Mouse (Mus musculus) brain, embryonic 14.5 days (tissue): Measurements from ENCODE around the gene Aldh1l1. TPM values are rescaled to one million over a fixed set of nuclear protein-coding genes. Genes with fewer than 3 reads are reported as not detected.

Experiments
- DNase-seq: peaks from one replicate; pipeline ENCODE4 v3.0.0-alpha.2; 2011; ENCODE audit warnings: low read depth
- CTCF ChIP-seq: fragments of 200-500 bp; IDR thresholded peaks from 2 replicates; pipeline ENCODE4 v1.5.1; 2012; ENCODE audit warnings: inconsistent platforms, mild to moderate bottlenecking, moderate library complexity, borderline replicate concordance; ENCODE audit not compliant: insufficient read depth, insufficient read length; ENCODE audit errors: extremely low read depth
- POLR2A ChIP-seq: fragments of 200-500 bp; IDR thresholded peaks from 2 replicates; pipeline ENCODE4 v1.6.1; 2012; ENCODE audit warnings: mild to moderate bottlenecking, inconsistent platforms, borderline replicate concordance; ENCODE audit not compliant: poor library complexity, insufficient read depth, insufficient read length, severe bottlenecking; ENCODE audit errors: extremely low read depth
- polyA plus RNA-seq: library from polyadenylated mRNA; depleted of rRNA; stranded (reverse); fragments of >200 nt; gene quantifications from 2 replicates; pipeline ENCODE4 v1.2.3, GENCODE M21; 2012

Gene Aldh1l1
- polyA plus RNA-seq, 1 experiment, result 33.6 TPM

DNA sequence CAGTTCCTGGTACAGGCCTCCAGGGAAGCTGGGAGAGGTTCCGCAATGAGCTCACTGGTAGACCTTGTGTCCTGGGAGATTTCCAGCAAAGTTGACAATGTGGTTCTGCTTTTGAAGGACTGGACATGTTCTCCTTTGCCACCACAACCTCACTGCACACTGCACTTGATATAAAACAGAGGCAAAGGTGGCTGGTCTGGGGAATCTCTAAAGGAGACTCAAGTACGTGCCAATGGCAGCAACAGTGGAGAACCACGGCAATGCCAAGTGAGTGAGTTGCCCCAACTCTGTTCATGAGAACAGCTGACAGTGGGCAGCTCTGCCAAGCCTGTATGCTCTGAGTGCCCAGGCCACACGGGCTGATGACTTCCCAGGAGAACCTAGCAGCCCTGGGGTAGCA is 53.0 kb downstream of the Aldh1l1 start:
- no peak for DNase-seq
- no peak for TF ChIP-seq CTCF
- TF ChIP-seq POLR2A, result no peak

DNA sequence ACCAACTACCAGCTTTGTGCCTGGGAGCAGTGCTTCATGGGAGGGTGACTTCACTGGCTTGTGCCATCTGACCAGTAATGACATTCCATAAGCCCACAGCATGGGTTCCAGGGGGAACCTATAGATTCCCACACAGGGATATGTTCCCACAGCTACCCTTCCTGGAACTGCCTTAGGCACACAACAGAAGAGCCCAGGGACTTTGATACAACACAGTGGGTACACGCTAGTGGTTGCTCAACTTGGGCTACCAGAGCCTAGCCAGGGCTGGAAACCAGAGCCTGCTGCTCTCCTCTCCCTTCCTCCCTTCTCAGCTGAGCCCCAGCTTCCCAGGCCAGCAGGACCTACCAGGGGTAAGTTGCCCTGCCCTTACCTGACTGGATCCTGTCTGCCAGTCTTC is 54.3 kb downstream of the Aldh1l1 start:
- TF ChIP-seq POLR2A (no peak), CTCF (no peak)
- DNase-seq, result no peak

DNA sequence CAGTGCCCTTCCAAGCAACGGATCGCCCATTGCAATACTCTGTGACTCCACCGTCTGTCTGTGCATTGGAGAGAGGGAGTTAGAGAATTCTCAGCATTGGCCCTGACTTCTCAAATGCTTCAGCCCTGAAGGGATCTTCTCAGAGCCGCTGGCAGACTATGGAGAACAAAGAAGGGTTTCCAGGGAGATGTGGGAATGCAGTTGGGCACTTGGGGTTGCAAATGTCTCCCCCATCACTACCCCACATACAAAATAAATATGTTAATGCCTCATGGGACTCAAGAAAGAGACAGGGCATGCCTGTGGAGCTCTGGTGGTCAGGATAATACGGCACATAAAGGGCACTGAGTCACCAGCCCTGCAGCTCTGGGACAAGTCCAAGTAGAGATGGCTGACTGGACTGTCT is 55.1 kb downstream of the Aldh1l1 start:
- DNase-seq, result peak; percentile 86
- TF ChIP-seq CTCF, result no peak
- no peak for TF ChIP-seq POLR2A

DNA sequence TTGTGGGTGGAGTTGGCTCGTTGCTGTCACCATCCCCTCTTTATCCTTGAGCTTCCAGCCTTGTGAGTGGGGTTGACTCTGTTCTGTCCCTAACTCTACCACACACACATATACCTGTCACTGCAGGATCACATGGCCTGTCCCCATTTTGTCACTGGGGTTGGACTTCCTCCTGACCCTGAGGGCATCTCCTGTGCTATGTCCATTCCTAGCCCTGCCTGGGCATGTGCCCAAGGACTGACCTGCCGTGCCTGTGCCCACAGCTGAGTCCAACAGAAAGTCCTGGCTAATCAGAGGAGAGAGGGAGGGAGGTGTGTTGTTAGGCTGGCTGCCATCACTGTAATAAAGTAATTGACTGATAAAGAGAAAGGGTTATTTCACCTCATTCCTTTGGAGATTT is 58.2 kb downstream of the Aldh1l1 start:
- TF ChIP-seq CTCF (no peak), POLR2A (no peak)

DNA sequence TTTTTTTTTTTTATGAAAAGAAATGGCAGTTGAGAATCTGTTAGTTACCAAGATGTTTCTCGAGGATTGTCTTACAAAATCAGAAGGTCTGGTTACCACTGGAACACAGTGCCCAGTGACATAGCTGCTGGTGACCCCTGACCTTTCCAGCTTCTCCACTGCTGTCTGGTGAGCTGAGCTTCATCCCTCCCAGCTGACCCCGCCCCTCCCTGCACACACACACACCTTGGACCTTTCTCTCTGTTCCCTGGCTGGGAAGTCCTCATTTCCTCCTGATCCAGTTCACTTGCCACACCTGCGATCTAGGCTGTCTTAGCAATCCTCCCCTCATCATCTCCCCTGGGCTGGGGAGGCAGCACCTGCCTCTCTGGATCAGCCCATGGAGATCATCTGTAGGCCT is 60.0 kb downstream of the Aldh1l1 start:
- no peak for DNase-seq
- no peak for TF ChIP-seq POLR2A
- TF ChIP-seq CTCF, result no peak

More for the DNA sequence above, 58.2 kb downstream of the Aldh1l1 start:
- no peak for DNase-seq

DNA sequence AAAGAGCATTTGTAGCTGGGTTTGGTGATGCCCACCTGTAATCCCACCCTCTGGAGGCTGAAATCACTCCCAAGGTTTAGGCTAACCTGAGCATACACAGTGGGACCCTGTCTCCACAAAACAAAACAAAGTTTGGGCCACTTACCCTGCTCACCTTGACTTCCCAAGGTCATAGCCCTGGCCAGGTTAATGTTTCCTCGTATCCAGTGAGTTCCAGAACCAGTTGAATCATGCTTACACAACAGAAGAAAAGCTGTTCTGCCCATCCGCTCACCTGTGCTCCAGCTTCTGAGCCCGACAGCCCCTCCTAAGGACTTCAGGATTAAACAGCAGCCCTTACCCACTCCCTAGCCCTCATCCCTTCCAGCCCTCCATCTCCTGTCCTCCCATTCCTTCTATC is 60.8 kb downstream of the Aldh1l1 start:
- no peak for DNase-seq
- TF ChIP-seq POLR2A (no peak), CTCF (no peak)

DNA sequence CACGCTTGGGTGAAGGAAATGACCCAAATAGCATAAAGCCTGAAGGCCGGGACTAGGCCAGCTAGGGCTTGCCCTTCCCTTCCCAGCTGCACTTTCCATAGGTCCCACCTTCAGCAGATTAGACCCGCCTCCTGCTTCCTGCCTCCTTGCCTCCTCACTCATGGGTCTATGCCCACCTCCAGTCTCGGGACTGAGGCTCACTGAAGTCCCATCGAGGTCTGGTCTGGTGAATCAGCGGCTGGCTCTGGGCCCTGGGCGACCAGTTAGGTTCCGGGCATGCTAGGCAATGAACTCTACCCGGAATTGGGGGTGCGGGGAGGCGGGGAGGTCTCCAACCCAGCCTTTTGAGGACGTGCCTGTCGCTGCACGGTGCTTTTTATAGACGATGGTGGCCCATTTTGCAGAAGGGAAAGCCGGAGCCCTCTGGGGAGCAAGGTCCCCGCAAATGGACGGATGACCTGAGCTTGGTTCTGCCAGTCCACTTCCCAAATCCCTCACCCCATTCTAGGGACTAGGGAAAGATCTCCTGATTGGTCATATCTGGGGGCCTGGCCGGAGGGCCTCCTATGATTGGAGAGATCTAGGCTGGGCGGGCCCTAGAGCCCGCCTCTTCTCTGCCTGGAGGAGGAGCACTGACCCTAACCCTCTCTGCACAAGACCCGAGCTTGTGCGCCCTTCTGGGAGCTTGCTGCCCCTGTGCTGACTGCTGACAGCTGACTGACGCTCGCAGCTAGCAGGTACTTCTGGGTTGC is 64.1 kb downstream of the Aldh1l1 start:
- TF ChIP-seq CTCF (no peak), POLR2A (no peak)
- peak; percentile 61 for DNase-seq

DNA sequence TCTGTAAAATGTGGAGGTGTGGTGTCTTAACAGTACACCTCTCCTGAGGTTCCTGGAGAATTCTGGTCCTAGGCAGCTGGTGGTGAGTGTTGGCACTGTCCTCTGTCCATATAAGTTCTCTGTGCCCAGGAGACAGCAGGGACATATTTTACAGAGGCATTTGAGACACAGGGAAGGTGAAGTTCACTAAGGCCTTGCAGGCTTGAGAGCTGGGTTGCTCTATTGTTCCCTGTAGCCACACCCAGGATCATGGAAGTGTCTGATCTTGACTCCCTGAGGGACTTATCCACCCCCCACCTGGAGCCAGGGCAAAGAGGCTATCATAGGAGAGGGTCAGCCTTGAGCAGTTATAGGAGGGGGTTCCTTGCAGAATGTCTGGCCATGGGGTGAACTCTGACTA is 65.0 kb downstream of the Aldh1l1 start:
- TF ChIP-seq POLR2A, result no peak
- no peak for TF ChIP-seq CTCF
- DNase-seq, result no peak

DNA sequence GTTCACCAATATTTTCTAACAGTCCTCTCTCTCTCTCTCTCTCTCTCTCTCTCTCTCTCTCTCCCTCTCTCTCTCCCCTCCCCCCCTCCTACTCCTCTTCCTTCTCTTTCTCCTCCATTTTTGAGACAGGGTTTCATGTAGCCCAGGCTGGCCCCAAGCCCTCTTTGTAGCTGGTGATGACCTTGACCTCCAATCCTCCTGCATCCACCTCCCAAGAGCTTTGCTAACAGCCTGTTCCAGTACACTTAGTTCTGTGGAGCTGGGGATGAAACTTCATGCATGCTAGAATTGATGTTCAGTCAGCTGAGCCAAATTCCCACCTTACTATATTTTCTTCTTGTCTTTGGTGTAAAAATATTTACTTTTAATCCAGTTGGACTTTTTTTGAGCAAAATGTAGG is 67.0 kb downstream of the Aldh1l1 start:
- no peak for DNase-seq
- TF ChIP-seq CTCF (no peak), POLR2A (no peak)

DNA sequence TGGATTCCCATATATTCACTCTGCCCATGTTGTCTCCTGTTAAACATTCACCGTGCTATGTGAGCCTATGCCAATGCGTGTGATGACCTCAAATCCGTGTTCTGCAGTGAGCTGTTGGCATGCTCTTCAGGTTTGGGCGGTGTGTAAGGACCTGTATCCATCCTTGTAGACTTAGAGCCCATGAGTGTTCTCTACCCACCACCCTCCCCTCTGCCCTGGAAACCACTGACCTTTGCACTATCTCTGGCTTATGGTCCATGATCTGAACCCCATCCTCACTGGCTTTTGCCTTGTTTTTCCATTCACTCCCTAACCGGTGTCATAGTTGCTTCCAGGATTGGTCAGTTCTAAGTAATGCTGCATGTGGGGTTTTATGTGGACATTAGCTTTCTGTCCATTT is 67.5 kb downstream of the Aldh1l1 start:
- DNase-seq, result no peak
- no peak for TF ChIP-seq POLR2A
- no peak for TF ChIP-seq CTCF

DNA sequence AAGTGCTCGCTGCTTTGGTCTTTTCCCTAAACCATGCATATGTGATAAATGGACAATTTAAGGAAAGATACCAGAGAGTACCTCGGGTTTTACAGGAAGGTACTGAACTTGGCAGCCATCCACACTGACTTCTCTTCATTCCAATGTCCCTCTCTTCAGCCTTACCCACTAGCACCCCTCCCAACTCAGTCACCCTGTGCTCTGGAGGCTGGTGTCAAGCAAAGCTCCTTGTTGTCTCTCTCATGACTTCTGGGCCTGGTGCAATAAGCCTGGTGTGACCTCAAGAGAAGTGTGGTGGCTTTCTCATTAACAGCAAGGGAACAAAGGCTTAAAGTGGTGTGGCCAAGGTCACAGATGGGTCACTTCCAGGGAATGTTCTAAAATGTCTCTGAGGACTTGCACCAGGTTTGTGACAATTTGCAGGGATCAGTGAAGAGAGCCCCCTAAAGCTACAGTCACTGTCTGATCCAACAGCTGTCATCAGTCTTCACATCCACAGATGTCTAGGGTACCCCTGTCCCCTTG is 70.4 kb downstream of the Aldh1l1 start:
- no peak for DNase-seq
- no peak for TF ChIP-seq POLR2A
- no peak for TF ChIP-seq CTCF

DNA sequence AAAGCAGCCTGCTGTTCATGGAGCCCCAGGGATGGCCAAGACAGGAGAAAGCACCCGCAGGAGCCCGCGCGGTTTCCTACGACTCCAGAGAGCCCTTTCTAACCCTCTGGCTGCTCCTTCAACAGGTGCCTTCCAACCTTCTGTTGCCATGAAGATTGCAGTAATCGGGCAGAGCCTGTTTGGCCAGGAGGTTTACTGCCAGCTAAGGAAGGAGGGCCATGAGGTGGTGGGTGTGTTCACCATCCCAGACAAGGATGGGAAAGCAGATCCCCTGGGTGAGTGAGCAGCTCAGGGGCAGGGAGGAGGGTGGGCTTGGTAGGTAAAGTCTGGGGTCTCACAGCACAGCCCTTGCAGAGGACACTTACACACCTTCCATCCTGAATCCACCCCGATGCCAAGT is 70.8 kb downstream of the Aldh1l1 start:
- TF ChIP-seq CTCF, result no peak
- no peak for TF ChIP-seq POLR2A
- DNase-seq, result no peak

DNA sequence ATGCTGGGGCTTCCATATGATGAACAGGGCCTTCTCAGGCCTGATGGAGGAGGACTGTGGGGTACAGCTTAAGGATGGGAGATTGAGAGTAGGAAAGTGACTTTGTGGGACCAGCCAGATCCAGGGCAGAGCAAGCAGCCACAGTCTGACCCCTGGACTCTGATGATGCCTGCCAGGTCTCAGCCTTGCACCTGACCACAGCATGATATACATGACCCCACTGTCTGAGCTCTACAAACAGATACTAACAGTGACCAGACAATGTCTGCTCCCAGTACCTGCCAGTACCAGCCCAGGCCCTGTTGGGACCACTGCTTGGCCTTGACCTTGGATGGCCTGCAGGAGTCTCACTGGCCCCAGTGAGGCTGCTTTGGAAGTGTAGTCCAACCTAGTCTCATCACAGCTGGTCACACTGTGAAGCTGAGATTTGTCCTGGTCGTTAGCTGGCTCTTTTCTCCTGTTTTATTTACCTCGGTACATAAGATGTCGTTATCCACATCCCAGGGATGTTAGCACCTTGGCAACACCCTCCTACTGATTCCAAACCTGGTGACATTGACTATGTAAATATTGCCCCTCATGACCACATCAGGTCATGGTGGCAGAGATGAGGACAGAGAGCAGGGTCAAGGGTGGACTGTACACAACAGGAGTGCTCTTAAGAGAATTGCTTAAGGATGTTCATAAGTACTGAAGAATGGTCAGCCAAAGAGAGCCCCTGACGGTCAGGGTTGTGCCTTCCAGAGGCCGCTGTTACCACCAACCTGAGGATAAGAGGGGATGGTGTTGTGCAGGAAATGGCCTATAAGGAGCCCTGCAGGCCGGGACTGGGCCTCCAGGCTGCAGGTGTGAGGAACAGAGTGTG is 71.8 kb downstream of the Aldh1l1 start:
- TF ChIP-seq CTCF, result no peak
- no peak for TF ChIP-seq POLR2A
- no peak for DNase-seq
